Mouse (Mus musculus): ENCODE measurements at regions not wholly inside any gene's neighbourhood (a gene's known extent, or its start where the extent isn't known, plus 50 kb on each side); places are given as distances from the start of the nearest gene placed in this dataset.

DNA sequence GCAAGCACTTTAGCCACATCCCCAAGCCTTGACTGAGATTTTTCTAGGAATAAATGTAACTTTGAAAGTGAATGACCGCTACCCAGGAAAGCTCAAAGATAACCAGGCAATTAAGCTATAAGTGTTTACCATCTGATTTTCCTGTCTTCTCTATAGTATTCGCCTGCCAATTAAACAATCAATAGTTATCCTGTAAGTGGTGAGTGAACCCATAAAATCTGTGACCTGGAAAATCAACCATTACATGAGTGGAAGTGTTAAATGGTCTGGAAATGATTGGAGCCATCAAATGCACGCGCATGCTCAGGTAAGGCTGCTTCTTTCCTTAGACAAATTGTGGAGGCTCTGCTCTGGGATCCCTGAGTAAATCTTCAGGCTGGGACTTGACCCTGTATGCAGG lies 170.8 kb upstream of the Cxcr4 start:
- Histone ChIP-seq H3K36me3 (ENCODE audit: control insufficient read depth, insufficient read depth, low read length) (no peaks in the 10 kb centered on the region), H3K4me1 (replicated peaks; ENCODE audit: control insufficient read depth, insufficient read depth, low read length) (no peaks in the 10 kb centered on the region), H3K4me3 (ENCODE audit: low read depth, low read length) (no peak overlapping the region), H3K27me3 (replicated peaks; ENCODE audit: control insufficient read depth, insufficient read depth, low read length) (no peaks in the 10 kb centered on the region), H3K9me3 (ENCODE audit: control insufficient read depth, low read length) (no peaks in the 10 kb centered on the region), H3K4me2 (ENCODE audit: low read length) (no peak overlapping the region), H3K27ac (ENCODE audit: low read depth) (no peak overlapping the region), H3K9ac (ENCODE audit: low read length) (no peak overlapping the region)
- ATAC-seq (replicated peaks; ENCODE audit: low FRiP score, low TSS enrichment, low read depth) (no peak), DNase-seq (ENCODE audit: low spot score) (no peak)
- WGBS, result 80% methylated on average over 4 of the region's 4 CpGs

DNA sequence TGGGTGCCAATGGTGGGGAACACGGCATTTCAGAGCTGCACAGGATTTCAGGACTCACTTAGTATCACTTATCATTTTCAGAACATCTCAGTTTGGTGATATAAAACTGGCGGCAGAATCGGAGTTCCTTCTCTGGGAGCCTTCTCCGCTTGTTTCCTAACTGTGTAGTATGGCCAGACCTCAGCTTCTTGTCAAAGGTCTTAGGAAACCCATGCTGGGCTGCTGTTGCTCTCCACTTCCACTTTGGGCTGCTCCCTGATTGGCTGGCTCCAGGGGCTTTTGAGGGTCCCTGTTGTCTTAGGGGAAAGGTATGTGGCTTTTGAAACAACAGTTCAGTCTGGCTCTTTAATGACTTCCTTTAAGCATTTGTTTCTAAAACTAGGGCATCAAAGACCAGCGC lies 170.0 kb upstream of the Cxcr4 start:
- no peak for ATAC-seq (replicated peaks; ENCODE audit: low FRiP score, low TSS enrichment, low read depth)
- WGBS, result 74% methylated on average over 5 of the region's 5 CpGs
- H3K4me2 ChIP-seq (ENCODE audit: low read length), result no peak overlapping the region
- H3K27me3 ChIP-seq (replicated peaks; ENCODE audit: control insufficient read depth, insufficient read depth, low read length), result no peaks in the 10 kb centered on the region
- no peaks in the 10 kb centered on the region for H3K4me1 ChIP-seq (replicated peaks; ENCODE audit: control insufficient read depth, insufficient read depth, low read length)
- no peaks in the 10 kb centered on the region for H3K9me3 ChIP-seq (ENCODE audit: control insufficient read depth, low read length)
- no peak overlapping the region for H3K27ac ChIP-seq (ENCODE audit: low read depth)
- no peak overlapping the region for H3K4me3 ChIP-seq (ENCODE audit: low read depth, low read length)
- no peak for DNase-seq (ENCODE audit: low spot score)
- H3K9ac ChIP-seq (ENCODE audit: low read length), result no peak overlapping the region
- no peaks in the 10 kb centered on the region for H3K36me3 ChIP-seq (ENCODE audit: control insufficient read depth, insufficient read depth, low read length)

DNA sequence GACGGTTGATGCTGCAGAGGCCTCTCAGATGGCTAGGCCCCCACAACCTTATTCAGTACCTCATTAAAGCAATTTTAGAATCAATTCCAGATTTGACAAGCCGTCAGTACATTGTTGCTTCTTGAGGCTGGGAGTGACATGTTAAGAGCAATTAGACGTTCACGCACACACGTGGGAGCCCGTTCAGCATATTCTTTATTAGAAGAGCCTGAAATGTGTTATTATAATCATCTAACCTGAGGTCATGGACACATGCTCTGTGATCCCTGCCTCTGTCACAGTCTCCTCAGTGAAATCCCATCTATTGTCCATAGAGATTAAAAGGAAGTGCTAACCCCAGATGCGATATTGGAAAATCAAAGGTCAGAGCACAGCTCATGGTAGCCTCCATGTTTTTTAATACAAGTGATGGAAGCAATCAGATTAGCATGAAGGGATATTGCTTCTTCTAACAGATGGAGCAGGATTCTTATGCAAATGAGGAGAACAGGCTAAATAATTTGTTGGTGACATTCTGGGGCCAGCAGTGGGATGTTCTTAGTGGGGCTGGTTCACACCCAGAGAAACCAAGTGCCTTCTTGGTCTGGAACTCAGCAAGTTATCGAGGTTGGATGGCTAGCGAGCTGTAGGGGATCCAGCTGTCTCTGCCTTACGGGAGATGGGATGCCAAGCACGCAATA lies 166.8 kb upstream of the Cxcr4 start:
- no peaks in the 10 kb centered on the region for H3K9me3 ChIP-seq (ENCODE audit: control insufficient read depth, low read length)
- H3K9ac ChIP-seq (ENCODE audit: low read length), result no peak overlapping the region
- no peak overlapping the region for H3K27ac ChIP-seq (ENCODE audit: low read depth)
- ATAC-seq (replicated peaks; ENCODE audit: low FRiP score, low TSS enrichment, low read depth) (no peak), DNase-seq (ENCODE audit: low spot score) (no peak)
- H3K27me3 ChIP-seq (replicated peaks; ENCODE audit: control insufficient read depth, insufficient read depth, low read length), result no peaks in the 10 kb centered on the region
- no peak overlapping the region for H3K4me3 ChIP-seq (ENCODE audit: low read depth, low read length)
- no peaks in the 10 kb centered on the region for H3K4me1 ChIP-seq (replicated peaks; ENCODE audit: control insufficient read depth, insufficient read depth, low read length)
- WGBS, result 91% methylated on average over 11 of the region's 11 CpGs
- H3K4me2 ChIP-seq (ENCODE audit: low read length), result no peak overlapping the region
- no peaks in the 10 kb centered on the region for H3K36me3 ChIP-seq (ENCODE audit: control insufficient read depth, insufficient read depth, low read length)

DNA sequence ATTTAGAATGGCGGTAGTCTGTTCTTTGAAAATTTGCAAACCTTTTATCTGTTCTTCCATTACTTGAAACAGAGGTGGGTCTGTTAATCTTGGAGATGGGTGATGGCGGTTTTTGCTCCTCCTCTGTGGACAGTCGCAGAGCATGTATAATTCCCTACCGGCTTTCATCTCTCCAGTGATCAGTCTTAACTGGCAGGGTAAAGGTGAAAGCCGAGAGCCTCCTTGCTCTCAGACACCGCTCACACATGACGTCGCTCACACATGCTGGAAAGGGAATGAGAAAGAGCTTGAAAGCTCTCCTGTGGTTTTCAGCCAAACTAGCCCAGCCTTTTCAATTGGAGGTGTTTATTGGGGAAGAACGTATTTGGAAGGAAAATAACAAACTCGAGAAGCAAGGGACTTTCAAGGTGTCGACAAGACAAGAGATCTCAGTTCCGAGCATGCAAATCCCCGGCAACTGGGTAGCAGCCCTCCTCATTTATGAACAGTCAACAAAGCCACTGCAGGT lies 166.3 kb upstream of the Cxcr4 start:
- Histone ChIP-seq H3K27me3 (replicated peaks; ENCODE audit: control insufficient read depth, insufficient read depth, low read length) (no peaks in the 10 kb centered on the region), H3K27ac (ENCODE audit: low read depth) (no peak overlapping the region), H3K9me3 (ENCODE audit: control insufficient read depth, low read length) (no peaks in the 10 kb centered on the region), H3K9ac (ENCODE audit: low read length) (no peak overlapping the region), H3K4me3 (ENCODE audit: low read depth, low read length) (no peak overlapping the region), H3K36me3 (ENCODE audit: control insufficient read depth, insufficient read depth, low read length) (no peaks in the 10 kb centered on the region), H3K4me1 (replicated peaks; ENCODE audit: control insufficient read depth, insufficient read depth, low read length) (no peaks in the 10 kb centered on the region), H3K4me2 (ENCODE audit: low read length) (no peak overlapping the region)
- WGBS, result 78% methylated on average over 13 of the region's 13 CpGs
- ATAC-seq (replicated peaks; ENCODE audit: low FRiP score, low TSS enrichment, low read depth) (no peak), DNase-seq (ENCODE audit: low spot score) (no peak)

DNA sequence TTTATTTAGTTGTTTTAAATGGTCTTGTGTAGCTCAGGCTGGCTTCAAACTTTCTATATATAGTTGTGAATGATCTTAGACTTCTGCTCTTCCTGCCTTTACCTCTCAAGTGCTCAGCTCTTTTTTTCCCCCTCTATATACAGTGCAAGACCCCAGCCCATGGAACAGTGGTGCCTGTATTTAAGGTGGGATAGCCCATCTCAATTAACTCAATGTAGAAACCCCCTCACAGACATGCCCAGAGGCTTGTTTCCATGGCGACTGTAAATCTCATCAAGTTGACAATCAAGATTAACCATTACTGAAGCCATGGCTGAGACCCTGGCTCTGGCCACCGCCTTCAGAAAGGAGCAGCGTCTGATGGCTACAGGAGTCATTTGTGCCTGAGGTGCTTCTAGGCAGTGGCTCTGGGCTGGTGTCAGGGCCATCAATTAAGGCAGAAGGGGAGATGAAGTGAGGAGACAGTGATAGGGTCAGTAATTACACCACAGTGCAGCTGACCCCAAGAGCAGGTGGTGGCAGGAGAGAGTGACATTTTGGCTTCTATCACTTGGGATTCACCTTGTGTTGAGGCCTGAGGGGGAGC lies 161.4 kb upstream of the Cxcr4 start:
- no peaks in the 10 kb centered on the region for H3K9me3 ChIP-seq (ENCODE audit: control insufficient read depth, low read length)
- 56% methylated on average over 3 of the region's 3 CpGs for WGBS
- no peaks in the 10 kb centered on the region for H3K4me1 ChIP-seq (replicated peaks; ENCODE audit: control insufficient read depth, insufficient read depth, low read length)
- no peak overlapping the region for H3K4me2 ChIP-seq (ENCODE audit: low read length)
- ATAC-seq (replicated peaks; ENCODE audit: low FRiP score, low TSS enrichment, low read depth) (no peak), DNase-seq (ENCODE audit: low spot score) (no peak)
- no peak overlapping the region for H3K9ac ChIP-seq (ENCODE audit: low read length)
- no peaks in the 10 kb centered on the region for H3K27me3 ChIP-seq (replicated peaks; ENCODE audit: control insufficient read depth, insufficient read depth, low read length)
- H3K36me3 ChIP-seq (ENCODE audit: control insufficient read depth, insufficient read depth, low read length), result no peaks in the 10 kb centered on the region
- no peak overlapping the region for H3K27ac ChIP-seq (ENCODE audit: low read depth)
- H3K4me3 ChIP-seq (ENCODE audit: low read depth, low read length), result no peak overlapping the region

DNA sequence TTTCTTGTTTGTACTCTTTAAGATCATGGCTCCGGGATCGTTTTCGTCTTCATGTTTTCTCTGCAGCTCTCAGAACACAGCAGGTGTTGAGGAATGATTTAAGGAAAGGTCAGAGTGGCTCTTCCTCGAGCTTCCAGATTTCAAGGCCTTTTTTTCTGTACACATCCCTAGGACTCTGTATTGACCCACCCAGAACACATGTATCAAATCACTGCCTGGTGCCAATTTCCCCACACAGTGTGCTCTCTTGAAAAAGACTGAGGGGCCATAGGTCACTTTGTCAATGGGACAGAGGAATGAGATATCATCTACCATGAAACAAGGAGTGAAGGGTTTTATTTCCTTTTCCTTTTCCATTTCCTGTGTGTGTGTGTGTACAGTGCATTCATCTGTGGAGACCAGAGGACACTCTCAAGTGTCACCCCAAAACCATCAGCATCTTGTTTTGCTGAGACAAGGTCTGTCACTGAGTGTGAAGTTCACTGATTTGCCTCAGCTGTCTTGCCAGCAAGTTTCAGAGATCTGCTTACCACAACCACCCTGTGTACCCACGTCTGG lies 157.4 kb upstream of the Cxcr4 start:
- no peak overlapping the region for H3K9ac ChIP-seq (ENCODE audit: low read length)
- H3K27me3 ChIP-seq (replicated peaks; ENCODE audit: control insufficient read depth, insufficient read depth, low read length), result no peaks in the 10 kb centered on the region
- H3K4me3 ChIP-seq (ENCODE audit: low read depth, low read length), result no peak overlapping the region
- H3K4me2 ChIP-seq (ENCODE audit: low read length), result no peak overlapping the region
- no peaks in the 10 kb centered on the region for H3K9me3 ChIP-seq (ENCODE audit: control insufficient read depth, low read length)
- H3K4me1 ChIP-seq (replicated peaks; ENCODE audit: control insufficient read depth, insufficient read depth, low read length), result no peaks in the 10 kb centered on the region
- DNase-seq (ENCODE audit: low spot score) (no peak), ATAC-seq (replicated peaks; ENCODE audit: low FRiP score, low TSS enrichment, low read depth) (no peak)
- no peak overlapping the region for H3K27ac ChIP-seq (ENCODE audit: low read depth)
- 75% methylated on average over 5 of the region's 5 CpGs for WGBS
- H3K36me3 ChIP-seq (ENCODE audit: control insufficient read depth, insufficient read depth, low read length), result no peaks in the 10 kb centered on the region

DNA sequence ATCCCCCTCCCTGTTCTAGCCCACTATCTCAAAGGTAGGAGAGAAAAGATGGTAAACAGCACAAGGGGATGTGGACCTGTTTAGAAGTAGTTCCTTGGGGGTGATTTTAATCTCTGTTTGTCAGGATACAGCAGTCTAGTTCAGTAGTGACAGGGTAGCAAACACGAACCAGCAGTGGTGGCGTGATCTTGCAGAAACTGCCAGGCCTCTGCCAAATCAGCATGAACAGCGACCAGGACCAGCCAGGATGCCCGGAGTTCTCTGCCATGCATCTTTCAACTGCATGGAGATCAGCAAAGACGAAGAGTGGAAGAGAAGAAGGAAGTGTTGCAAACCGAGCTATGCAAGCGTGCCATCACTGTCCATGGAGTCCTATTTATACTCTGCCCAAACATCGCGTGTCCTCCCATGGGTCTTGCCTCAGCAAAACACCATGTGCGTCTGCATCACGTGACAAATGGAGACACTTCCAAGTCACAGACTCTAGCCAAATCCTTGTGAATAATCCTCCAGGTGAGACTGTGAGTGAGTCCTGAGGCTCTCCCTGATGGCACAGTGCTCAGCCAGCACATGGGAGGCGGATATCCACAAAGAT lies 155.2 kb upstream of the Cxcr4 start:
- no peaks in the 10 kb centered on the region for H3K27me3 ChIP-seq (replicated peaks; ENCODE audit: control insufficient read depth, insufficient read depth, low read length)
- DNase-seq (ENCODE audit: low spot score) (no peak), ATAC-seq (replicated peaks; ENCODE audit: low FRiP score, low TSS enrichment, low read depth) (no peak)
- H3K36me3 ChIP-seq (ENCODE audit: control insufficient read depth, insufficient read depth, low read length), result no peaks in the 10 kb centered on the region
- no peak overlapping the region for H3K27ac ChIP-seq (ENCODE audit: low read depth)
- no peaks in the 10 kb centered on the region for H3K4me1 ChIP-seq (replicated peaks; ENCODE audit: control insufficient read depth, insufficient read depth, low read length)
- no peak overlapping the region for H3K9ac ChIP-seq (ENCODE audit: low read length)
- no peak overlapping the region for H3K4me3 ChIP-seq (ENCODE audit: low read depth, low read length)
- H3K9me3 ChIP-seq (ENCODE audit: control insufficient read depth, low read length), result no peaks in the 10 kb centered on the region
- H3K4me2 ChIP-seq (ENCODE audit: low read length), result no peak overlapping the region
- 90% methylated on average over 12 of the region's 12 CpGs for WGBS

DNA sequence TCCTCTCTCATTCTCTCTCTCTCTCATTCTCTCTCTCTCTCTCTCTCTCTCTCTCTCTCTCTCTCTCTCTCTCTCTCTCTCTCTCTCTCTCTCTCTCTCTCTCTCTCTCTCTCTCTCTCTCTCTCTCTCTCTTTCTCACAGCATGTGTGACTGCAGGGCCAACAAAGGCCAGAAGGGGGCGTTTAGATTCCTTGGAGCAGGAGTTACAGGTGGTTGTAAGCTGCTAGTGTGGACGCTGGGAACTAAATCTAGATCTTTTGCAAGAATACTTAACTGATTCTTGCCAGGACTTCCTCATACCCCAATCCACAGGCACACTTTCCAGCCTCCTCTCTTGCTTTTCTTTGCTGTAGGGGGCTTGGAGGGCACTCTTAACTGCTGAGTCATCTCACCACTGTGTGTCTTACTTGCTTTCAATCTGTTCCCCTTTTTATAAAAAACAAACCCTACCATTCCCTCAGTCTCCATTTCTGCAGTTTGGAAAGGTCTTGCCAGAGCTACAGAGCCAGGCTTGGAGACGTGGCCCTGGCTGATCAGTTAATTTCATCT lies 154.4 kb upstream of the Cxcr4 start:
- no peak overlapping the region for H3K4me3 ChIP-seq (ENCODE audit: low read depth, low read length)
- H3K9me3 ChIP-seq (ENCODE audit: control insufficient read depth, low read length), result no peaks in the 10 kb centered on the region
- no peak for DNase-seq (ENCODE audit: low spot score)
- ATAC-seq (replicated peaks; ENCODE audit: low FRiP score, low TSS enrichment, low read depth), result no peak
- H3K4me2 ChIP-seq (ENCODE audit: low read length), result no peak overlapping the region
- 62% methylated on average over 3 of the region's 3 CpGs for WGBS
- H3K27me3 ChIP-seq (replicated peaks; ENCODE audit: control insufficient read depth, insufficient read depth, low read length), result no peaks in the 10 kb centered on the region
- no peaks in the 10 kb centered on the region for H3K36me3 ChIP-seq (ENCODE audit: control insufficient read depth, insufficient read depth, low read length)
- H3K4me1 ChIP-seq (replicated peaks; ENCODE audit: control insufficient read depth, insufficient read depth, low read length), result no peaks in the 10 kb centered on the region
- H3K27ac ChIP-seq (ENCODE audit: low read depth), result no peak overlapping the region
- no peak overlapping the region for H3K9ac ChIP-seq (ENCODE audit: low read length)
